Mouse (Mus musculus): Measurements from ENCODE around the gene Sorbs1.

Sorbs1 gene

DNA sequence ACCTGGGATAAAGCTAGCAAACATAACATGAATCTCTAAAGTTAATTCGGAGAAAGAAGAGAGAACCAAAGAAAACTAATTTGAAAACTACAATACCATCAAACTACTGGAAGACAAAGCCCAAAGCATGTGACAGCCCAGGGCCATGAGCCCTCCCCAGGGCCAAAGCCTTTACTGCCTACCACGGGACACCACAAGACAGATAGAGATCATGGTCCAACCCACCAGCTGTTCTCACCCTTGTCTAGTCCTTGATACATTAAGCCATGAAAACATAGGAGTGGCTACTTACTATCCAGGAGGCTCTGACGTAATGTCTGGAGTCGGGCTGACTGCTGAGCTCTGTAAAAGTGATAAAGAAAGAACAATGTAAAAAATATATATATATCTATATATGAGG is 176.9 kb downstream of the Sorbs1 start:
- no peak for DNase-seq (ENCODE audit: low read depth, low spot score)
- H3K36me3 ChIP-seq (ENCODE audit: control insufficient read depth, insufficient read depth, low read length, poor library complexity, severe bottlenecking): no peaks in the 10 kb centered on the region
- H3K27me3 ChIP-seq (ENCODE audit: control insufficient read depth, insufficient read depth, low read length, poor library complexity, severe bottlenecking): no peaks in the 10 kb centered on the region

- DNase-seq (ENCODE audit: low read depth, low spot score): no peak
- no peaks in the 10 kb centered on the region for H3K27me3 ChIP-seq (ENCODE audit: control insufficient read depth, insufficient read depth, low read length, poor library complexity, severe bottlenecking)
- H3K36me3 ChIP-seq (ENCODE audit: control insufficient read depth, insufficient read depth, low read length, poor library complexity, severe bottlenecking): no peaks in the 10 kb centered on the region
These were observed 179.7 kb downstream of the Sorbs1 start for GRCm38 (mm10) chr19:40333905-40334304.

DNA sequence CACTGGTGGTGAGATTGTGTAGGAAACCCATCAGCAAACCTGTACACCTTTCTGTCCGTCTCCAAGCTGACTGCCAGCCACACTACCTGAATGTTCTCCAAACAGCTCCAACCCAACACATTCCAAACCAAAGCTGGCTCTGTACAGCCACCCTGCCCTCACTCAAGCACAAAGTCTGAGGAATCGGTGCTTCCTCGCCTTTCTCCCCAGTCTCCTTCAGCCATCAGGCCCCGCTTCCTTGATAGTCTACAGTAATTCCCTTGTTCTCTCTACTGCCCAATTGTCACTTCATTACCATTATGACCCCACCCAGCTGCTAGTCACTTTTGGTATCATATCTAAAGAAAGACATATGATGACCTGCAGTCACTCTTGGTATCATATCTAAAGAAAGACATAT is 180.5 kb downstream of the Sorbs1 start:
- no peak for DNase-seq (ENCODE audit: low read depth, low spot score)
- no peaks in the 10 kb centered on the region for H3K27me3 ChIP-seq (ENCODE audit: control insufficient read depth, insufficient read depth, low read length, poor library complexity, severe bottlenecking)
- no peaks in the 10 kb centered on the region for H3K36me3 ChIP-seq (ENCODE audit: control insufficient read depth, insufficient read depth, low read length, poor library complexity, severe bottlenecking)

DNA sequence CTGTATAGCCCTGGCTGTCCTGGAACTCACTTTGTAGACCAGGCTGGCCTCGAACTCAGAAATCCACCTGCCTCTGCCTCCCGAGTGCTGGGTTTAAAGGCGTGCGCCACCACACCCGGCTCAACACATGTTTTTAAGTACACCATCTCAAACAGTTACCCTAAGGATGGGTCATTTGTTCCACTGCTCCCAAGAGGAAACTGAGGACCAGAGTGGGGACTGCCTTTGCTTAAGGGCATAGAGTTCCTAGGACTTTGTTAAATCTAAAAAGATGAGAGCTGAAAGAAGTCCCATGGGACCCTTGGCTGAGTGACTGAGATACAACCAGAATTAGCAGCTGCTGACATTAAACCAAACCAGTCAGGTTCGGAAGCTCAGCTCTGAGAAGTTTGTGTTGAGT is 181.3 kb downstream of the Sorbs1 start:
- DNase-seq (ENCODE audit: low read depth, low spot score): no peak
- Histone ChIP-seq H3K27me3 (ENCODE audit: control insufficient read depth, insufficient read depth, low read length, poor library complexity, severe bottlenecking) (no peaks in the 10 kb centered on the region), H3K36me3 (ENCODE audit: control insufficient read depth, insufficient read depth, low read length, poor library complexity, severe bottlenecking) (no peaks in the 10 kb centered on the region)

GRCm38 (mm10) chr19:40331846-40332245 is 181.7 kb downstream of the Sorbs1 start:
- H3K27me3 ChIP-seq (ENCODE audit: control insufficient read depth, insufficient read depth, low read length, poor library complexity, severe bottlenecking): no peaks in the 10 kb centered on the region
- DNase-seq (ENCODE audit: low read depth, low spot score): no peak

DNA sequence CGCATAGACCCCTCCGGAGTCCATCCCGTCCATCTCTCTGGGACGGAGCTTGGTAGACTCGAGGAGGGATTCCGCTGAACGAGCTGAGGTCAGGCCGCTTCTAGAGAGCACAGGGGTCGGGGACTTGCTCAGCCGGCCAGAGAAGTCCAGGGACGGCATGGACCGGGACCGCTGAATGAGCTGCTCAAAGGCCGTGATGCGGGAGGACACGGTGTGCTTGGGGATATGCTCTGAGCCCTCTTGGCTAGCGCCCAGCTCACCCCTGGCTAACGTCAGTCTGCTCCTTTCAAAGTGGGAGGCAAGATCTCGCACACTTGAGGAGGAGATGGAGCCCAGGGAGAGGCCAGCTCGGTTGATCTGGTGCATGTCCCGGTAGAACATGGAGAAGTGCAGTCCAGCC is 187.5 kb downstream of the Sorbs1 start:
- no peak for DNase-seq (ENCODE audit: low read depth, low spot score)
- Histone ChIP-seq H3K27me3 (ENCODE audit: control insufficient read depth, insufficient read depth, low read length, poor library complexity, severe bottlenecking) (no peaks in the 10 kb centered on the region), H3K36me3 (ENCODE audit: control insufficient read depth, insufficient read depth, low read length, poor library complexity, severe bottlenecking) (no peaks in the 10 kb centered on the region)

More at GRCm38 (mm10) chr19:40331846-40332245, 181.7 kb downstream of the Sorbs1 start:
- H3K36me3 ChIP-seq (ENCODE audit: control insufficient read depth, insufficient read depth, low read length, poor library complexity, severe bottlenecking): no peaks in the 10 kb centered on the region

DNA sequence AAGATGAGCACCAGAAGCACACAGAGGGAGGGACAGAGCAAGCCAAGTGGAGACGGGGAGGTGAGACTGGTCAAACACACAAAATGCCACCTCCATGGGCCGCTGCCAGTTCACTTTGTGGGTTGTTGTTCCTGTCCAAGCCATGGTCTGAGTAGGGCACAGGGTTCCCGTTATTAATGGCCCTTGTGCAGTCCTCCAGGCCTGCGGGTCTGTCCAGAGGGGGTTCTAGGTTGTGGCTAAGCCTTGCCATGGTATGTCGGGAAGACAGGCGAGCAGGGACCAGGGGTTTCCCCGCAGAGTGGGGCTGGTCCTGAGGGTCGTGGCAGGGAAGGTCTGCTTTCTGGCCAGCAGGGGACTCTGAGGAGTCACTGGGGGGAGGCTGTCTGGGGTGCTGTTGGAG is 188.2 kb downstream of the Sorbs1 start:
- H3K27me3 ChIP-seq (ENCODE audit: control insufficient read depth, insufficient read depth, low read length, poor library complexity, severe bottlenecking): no peaks in the 10 kb centered on the region
- no peaks in the 10 kb centered on the region for H3K36me3 ChIP-seq (ENCODE audit: control insufficient read depth, insufficient read depth, low read length, poor library complexity, severe bottlenecking)
- DNase-seq (ENCODE audit: low read depth, low spot score): no peak

GRCm38 (mm10) chr19:40322226-40322625 is 191.4 kb downstream of the Sorbs1 start:
- Histone ChIP-seq H3K27me3 (ENCODE audit: control insufficient read depth, insufficient read depth, low read length, poor library complexity, severe bottlenecking) (no peaks in the 10 kb centered on the region), H3K36me3 (ENCODE audit: control insufficient read depth, insufficient read depth, low read length, poor library complexity, severe bottlenecking) (no peaks in the 10 kb centered on the region)
- DNase-seq (ENCODE audit: low read depth, low spot score): no peak

DNA sequence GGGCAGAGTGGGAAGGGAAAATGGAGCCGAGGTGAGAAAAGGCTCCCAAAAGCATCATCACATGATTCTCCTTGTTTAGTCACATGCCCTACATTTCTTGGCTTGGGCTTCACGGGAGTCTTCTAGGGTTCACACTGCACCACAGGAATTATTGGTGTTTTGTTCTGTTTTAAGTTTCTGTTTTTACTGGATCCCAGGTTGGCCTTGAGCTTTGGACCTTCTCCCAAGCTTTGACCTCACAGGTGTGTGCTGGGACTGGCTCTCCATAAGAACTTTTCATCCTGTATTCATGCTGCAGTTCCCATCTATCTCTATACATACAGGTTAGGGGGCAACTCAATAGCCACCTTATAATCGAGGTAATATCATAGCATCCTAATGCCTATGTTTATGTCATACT is 194.4 kb downstream of the Sorbs1 start:
- H3K36me3 ChIP-seq (ENCODE audit: control insufficient read depth, insufficient read depth, low read length, poor library complexity, severe bottlenecking): no peaks in the 10 kb centered on the region
- DNase-seq (ENCODE audit: low read depth, low spot score): no peak

DNA sequence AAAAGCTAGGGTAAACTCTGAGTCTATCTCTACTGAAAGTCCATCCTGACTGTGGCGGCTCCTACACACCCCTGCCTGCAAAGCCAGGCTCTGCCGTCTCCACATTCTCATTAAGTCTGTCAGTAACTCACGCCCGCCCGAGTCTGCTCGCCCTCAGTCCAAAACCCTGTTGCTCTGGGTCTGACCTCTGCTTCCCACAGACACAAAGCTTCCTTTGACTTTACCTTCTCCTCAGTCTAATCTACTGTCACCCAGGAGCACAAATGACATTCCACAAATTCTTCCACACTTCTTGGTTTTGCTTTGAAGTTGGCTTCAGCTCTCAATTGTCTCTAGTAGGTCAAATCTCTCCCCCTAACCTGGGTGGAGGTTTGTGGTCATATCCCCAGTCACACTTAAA is 195.1 kb downstream of the Sorbs1 start:
- Histone ChIP-seq H3K36me3 (ENCODE audit: control insufficient read depth, insufficient read depth, low read length, poor library complexity, severe bottlenecking) (no peaks in the 10 kb centered on the region), H3K27me3 (ENCODE audit: control insufficient read depth, insufficient read depth, low read length, poor library complexity, severe bottlenecking) (no peaks in the 10 kb centered on the region)
- DNase-seq (ENCODE audit: low read depth, low spot score): no peak

More for the DNA sequence above, 194.4 kb downstream of the Sorbs1 start:
- H3K27me3 ChIP-seq (ENCODE audit: control insufficient read depth, insufficient read depth, low read length, poor library complexity, severe bottlenecking): no peaks in the 10 kb centered on the region

DNA sequence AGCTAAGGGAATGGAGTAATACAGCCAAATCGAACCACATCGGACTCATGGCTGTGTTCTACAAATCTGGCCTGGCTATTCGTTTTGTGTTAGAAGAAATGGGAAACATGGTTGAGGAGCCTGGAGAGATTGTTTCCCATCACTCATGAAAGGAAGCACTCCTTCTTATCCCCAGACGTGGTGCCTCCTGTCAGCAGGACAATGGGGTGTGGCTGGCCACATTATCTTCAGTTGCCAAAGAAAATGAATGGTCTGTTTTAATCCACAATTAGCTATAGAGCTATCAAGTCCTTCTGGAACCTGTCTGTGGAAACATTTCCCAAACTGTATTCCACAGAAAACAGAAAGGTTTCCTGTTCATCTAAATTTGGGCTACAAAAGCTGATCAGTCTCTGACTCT is 196.6 kb downstream of the Sorbs1 start:
- H3K36me3 ChIP-seq (ENCODE audit: control insufficient read depth, insufficient read depth, low read length, poor library complexity, severe bottlenecking): no peaks in the 10 kb centered on the region
- no peaks in the 10 kb centered on the region for H3K27me3 ChIP-seq (ENCODE audit: control insufficient read depth, insufficient read depth, low read length, poor library complexity, severe bottlenecking)
- DNase-seq (ENCODE audit: low read depth, low spot score): no peak

DNA sequence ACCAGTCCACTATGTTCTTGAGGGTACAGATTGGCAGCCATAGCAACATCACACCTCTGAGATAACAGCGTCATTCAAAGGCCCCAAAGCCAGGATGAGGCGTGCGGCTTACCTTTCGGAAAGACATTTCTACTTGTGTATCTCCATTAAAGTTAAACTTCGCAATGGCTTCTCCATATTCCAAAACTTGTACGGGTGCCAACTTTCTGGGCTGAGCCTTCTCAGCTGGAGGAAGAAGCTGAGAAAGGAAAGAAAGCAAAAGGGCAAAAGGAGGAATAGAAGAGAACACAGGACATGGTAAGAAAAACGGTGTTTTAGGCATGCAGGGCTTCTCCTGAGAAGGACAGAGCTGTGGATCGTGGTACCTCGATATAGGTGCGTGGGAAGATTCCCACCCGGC is 199.3 kb downstream of the Sorbs1 start:
- Histone ChIP-seq H3K27me3 (ENCODE audit: control insufficient read depth, insufficient read depth, low read length, poor library complexity, severe bottlenecking) (no peaks in the 10 kb centered on the region), H3K36me3 (ENCODE audit: control insufficient read depth, insufficient read depth, low read length, poor library complexity, severe bottlenecking) (no peaks in the 10 kb centered on the region)
- DNase-seq (ENCODE audit: low read depth, low spot score): no peak

- no peak for DNase-seq (ENCODE audit: low read depth, low spot score)
- Histone ChIP-seq H3K27me3 (ENCODE audit: control insufficient read depth, insufficient read depth, low read length, poor library complexity, severe bottlenecking) (no peaks in the 10 kb centered on the region), H3K36me3 (ENCODE audit: control insufficient read depth, insufficient read depth, low read length, poor library complexity, severe bottlenecking) (no peaks in the 10 kb centered on the region)
These were observed 201.9 kb downstream of the Sorbs1 start for GRCm38 (mm10) chr19:40311631-40312030.

- Histone ChIP-seq H3K27me3 (ENCODE audit: control insufficient read depth, insufficient read depth, low read length, poor library complexity, severe bottlenecking) (no peaks in the 10 kb centered on the region), H3K36me3 (ENCODE audit: control insufficient read depth, insufficient read depth, low read length, poor library complexity, severe bottlenecking) (no peaks in the 10 kb centered on the region)
- DNase-seq (ENCODE audit: low read depth, low spot score): no peak
These were observed 203.0 kb downstream of the Sorbs1 start for GRCm38 (mm10) chr19:40310410-40311130.

DNA sequence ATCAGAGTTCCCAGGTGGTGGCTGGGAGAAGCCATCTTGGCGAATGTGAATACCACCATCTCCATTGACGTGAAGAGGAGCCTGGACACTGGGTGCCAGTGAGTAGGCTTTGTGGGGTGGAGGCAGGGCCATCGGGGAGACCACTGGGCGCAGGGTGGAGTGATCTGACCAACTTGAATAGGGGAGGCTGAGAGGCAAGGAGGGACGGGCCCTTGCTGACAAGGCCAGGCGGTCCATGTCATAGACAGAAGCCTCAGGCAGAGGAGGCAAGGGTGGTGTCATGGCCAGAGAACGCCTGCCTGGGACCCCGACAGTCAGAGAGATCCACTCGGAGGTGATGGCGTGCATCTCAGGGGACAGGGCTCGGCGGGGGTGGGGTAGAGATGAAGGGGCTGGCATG is 203.7 kb downstream of the Sorbs1 start:
- Histone ChIP-seq H3K36me3 (ENCODE audit: control insufficient read depth, insufficient read depth, low read length, poor library complexity, severe bottlenecking) (no peaks in the 10 kb centered on the region), H3K27me3 (ENCODE audit: control insufficient read depth, insufficient read depth, low read length, poor library complexity, severe bottlenecking) (no peaks in the 10 kb centered on the region)
- DNase-seq (ENCODE audit: low read depth, low spot score): no peak

DNA sequence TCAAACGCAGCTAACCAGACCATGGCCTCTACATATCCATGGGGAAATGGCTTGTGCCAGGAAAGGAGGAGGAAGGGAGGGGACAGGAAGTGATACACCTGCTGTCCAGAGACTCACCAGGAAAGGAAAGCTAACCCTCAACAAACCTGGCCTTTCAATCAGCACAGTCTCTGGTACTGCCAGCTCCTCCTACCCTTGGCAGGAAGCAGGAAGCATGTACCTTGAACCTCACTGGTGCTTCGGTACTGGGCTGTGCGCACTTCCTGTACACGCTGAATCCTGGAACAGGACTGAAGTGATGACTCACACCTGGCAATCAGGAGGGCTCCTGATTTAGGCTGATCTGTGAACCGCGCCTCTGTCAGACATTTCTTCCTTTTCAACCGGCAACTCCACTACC is 206.0 kb downstream of the Sorbs1 start:
- H3K27me3 ChIP-seq (ENCODE audit: control insufficient read depth, insufficient read depth, low read length, poor library complexity, severe bottlenecking): no peaks in the 10 kb centered on the region
- DNase-seq (ENCODE audit: low read depth, low spot score): no peak
- H3K36me3 ChIP-seq (ENCODE audit: control insufficient read depth, insufficient read depth, low read length, poor library complexity, severe bottlenecking): no peaks in the 10 kb centered on the region

Measured in splenic B cell, adult 2 months (primary cell).